Mouse (Mus musculus): ENCODE data around the gene Bub3. TPM values are rescaled to one million over a fixed set of nuclear protein-coding genes. Genes with fewer than 3 reads are reported as not detected.

Gene Bub3
- polyA plus RNA-seq, 1 experiment from 2014 or later = 249 TPM

DNA sequence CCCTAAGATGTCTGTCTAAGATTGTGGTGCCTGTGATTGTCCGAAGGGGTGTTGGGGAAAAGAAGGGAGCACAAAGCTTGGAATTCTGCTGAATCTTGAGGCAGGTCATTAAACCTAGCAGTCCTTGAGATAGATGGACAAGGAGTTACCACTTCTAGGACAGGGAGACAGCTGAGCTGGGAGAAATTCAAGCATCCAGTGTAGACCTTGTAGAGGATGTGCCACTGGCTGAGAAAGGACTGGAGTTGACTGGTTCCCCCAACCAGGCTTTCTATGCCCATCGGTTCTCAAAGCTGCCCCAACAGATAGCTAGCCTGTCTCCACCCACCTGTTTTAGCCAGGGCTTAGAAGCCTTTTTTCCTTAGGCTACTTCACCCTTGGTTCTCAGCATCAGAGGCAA, 13.6 kb upstream of the Bub3 start:
- H3K27me3 ChIP-seq (ENCODE audit: insufficient read depth, low read length) = peaks cover 97% of the 10 kb centered on the region
- H3K4me2 ChIP-seq (replicated peaks; ENCODE audit: low read depth, low read length) = no peak overlapping the region
- H3K9me3 ChIP-seq (ENCODE audit: low read length) = no peaks in the 10 kb centered on the region
- no peak for ATAC-seq (ENCODE audit: low FRiP score, low TSS enrichment)
- H3K4me3 ChIP-seq (ENCODE audit: low read length) = no peak overlapping the region
- no peak overlapping the region for H3K9ac ChIP-seq (replicated peaks; ENCODE audit: low read length)
- no peaks in the 10 kb centered on the region for H3K36me3 ChIP-seq (ENCODE audit: insufficient read depth, low read length)
- no peak overlapping the region for H3K27ac ChIP-seq (ENCODE audit: low read length)
- 7% methylated on average over 2 of the region's 2 CpGs for WGBS
- H3K4me1 ChIP-seq (ENCODE audit: insufficient read depth, low read length) = peaks cover 30% of the 10 kb centered on the region

DNA sequence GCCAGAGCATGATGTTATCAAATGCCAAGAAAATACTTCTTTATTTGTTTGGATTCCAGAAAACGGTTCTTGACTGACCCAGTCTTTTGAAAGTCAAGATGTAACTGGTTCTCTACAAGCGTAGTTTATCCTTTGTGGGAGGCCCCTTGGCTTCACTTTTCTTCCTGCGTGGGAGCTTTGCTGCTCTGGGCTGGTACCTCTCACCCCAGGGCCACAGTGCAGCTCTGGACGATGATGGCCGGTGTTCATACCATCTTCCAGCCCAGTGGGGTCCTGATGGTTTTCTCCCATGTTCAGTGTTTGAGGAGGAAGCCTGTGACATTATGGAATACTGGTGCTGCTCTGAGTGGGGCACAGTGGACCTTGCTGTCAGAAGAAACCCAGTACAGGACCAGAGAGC, 12.5 kb upstream of the Bub3 start:
- no peaks in the 10 kb centered on the region for H3K9me3 ChIP-seq (ENCODE audit: low read length)
- 7% methylated on average over 5 of the region's 5 CpGs for WGBS
- no peaks in the 10 kb centered on the region for H3K36me3 ChIP-seq (ENCODE audit: insufficient read depth, low read length)
- H3K4me1 ChIP-seq (ENCODE audit: insufficient read depth, low read length) = peaks cover 21% of the 10 kb centered on the region
- H3K27ac ChIP-seq (ENCODE audit: low read length) = no peak overlapping the region
- H3K4me3 ChIP-seq (ENCODE audit: low read length) = no peak overlapping the region
- no peak for ATAC-seq (ENCODE audit: low FRiP score, low TSS enrichment)
- H3K9ac ChIP-seq (replicated peaks; ENCODE audit: low read length) = no peak overlapping the region
- peaks cover 97% of the 10 kb centered on the region for H3K27me3 ChIP-seq (ENCODE audit: insufficient read depth, low read length)
- no peak overlapping the region for H3K4me2 ChIP-seq (replicated peaks; ENCODE audit: low read depth, low read length)

DNA sequence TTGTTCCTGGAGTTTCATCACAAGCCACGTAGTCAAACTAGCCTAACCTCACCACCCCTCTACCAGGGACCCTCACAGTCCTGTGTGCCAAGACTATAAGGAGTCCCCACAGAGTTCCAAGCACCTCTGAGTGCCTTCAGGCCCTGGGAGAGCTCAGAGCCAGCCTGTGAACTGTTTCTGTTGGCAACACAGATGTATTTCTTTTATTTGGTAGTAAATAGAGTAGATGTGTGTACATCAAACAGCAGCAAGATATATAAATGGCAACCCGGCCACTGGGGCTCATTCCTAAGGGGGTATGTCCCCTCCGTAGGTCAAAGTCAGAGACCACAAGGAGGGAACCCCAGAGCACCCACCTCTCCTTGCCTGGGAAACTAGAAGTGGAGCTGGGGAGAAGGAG, 11.5 kb upstream of the Bub3 start, which contains the start of gene Hmx2:
Gene Hmx2 (plus strand): TSS at position 301 of the 400 bp plus-strand sequence.
- Histone ChIP-seq H3K36me3 (ENCODE audit: insufficient read depth, low read length) (no peaks in the 10 kb centered on the region), H3K9ac (replicated peaks; ENCODE audit: low read length) (no peak within 1 kb of the TSS), H3K27ac (ENCODE audit: low read length) (no peak within 1 kb of the TSS), H3K4me2 (replicated peaks; ENCODE audit: low read depth, low read length) (no peak within 1 kb of the TSS), H3K4me1 (ENCODE audit: insufficient read depth, low read length) (peaks cover 11% of the 10 kb centered on the region), H3K27me3 (ENCODE audit: insufficient read depth, low read length) (peaks cover 97% of the 10 kb centered on the region), H3K4me3 (ENCODE audit: low read length) (no peak within 1 kb of the TSS), H3K9me3 (ENCODE audit: low read length) (no peaks in the 10 kb centered on the region)
- no peak for ATAC-seq (ENCODE audit: low FRiP score, low TSS enrichment)
- WGBS = 1% methylated on average over 3 of the region's 3 CpGs

DNA sequence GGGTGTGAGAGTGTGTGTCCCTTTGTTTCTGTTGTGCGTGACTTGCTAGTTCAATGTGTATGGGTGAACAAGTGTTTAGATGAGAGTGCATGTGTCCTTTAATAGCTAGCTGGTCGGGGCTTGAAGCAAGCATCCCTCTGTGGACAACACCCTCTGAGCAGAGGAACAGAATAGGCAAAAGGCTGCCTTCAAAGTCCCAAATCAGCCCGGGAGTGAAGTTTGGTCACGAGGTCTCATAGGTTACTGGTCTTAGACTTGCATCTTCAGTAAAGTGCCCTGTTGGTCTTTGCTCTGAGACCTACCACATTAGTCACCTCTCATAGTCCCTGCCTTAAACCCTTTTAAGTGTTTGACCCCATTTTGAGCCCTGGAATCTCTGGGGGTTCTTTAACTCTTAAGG, 8.6 kb upstream of the Bub3 start:
- Histone ChIP-seq H3K9ac (replicated peaks; ENCODE audit: low read length) (no peak overlapping the region), H3K4me1 (ENCODE audit: insufficient read depth, low read length) (peaks cover 16% of the 10 kb centered on the region), H3K27ac (ENCODE audit: low read length) (no peak overlapping the region), H3K9me3 (ENCODE audit: low read length) (no peaks in the 10 kb centered on the region), H3K27me3 (ENCODE audit: insufficient read depth, low read length) (peaks cover 98% of the 10 kb centered on the region), H3K4me2 (replicated peaks; ENCODE audit: low read depth, low read length) (no peak overlapping the region), H3K4me3 (ENCODE audit: low read length) (no peak overlapping the region), H3K36me3 (ENCODE audit: insufficient read depth, low read length) (no peaks in the 10 kb centered on the region)
- WGBS = 0% methylated on average over 4 of the region's 4 CpGs
- ATAC-seq (ENCODE audit: low FRiP score, low TSS enrichment) = no peak

DNA sequence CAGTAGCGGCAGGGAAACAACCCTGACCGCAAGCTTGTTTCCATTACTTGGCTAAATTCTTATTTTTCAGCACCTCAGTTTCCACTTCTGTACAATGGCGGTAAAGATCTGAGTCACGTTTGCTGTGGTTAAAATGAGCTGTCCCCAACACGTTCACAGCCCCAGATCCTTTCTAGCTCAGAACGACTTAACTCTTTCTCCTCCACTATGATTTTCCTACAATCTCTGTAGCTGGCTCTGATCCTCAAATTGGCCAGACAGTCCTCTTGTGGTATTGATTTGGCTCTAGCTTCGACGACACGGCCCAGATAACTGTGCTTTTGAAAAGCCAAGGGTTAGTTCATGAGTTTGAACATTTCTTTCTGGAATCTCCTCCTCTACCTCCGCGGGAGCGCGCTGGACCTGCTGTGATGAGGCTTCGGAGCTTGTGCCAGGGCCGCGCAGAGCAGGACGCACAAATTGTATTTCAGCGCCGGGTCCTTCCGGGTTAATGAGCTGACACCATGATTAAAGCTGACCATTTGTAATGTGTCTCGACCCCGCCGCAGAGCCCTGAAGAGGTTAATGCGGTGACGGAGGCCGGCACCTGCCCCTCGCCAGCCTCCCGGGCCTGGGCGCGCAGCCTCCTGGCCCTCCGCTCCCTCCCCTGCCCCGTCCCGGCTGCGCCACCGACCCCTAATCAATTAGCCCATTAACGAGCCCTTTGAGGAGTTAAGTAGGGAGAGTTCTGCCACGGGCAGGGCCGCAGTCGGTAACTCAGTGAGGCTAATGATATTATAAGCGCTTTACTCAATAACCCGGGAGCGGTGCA, 7.9 kb upstream of the Bub3 start:
- Histone ChIP-seq H3K4me2 (replicated peaks; ENCODE audit: low read depth, low read length) (no peak overlapping the region), H3K27ac (ENCODE audit: low read length) (no peak overlapping the region), H3K36me3 (ENCODE audit: insufficient read depth, low read length) (no peaks in the 10 kb centered on the region), H3K9ac (replicated peaks; ENCODE audit: low read length) (no peak overlapping the region), H3K9me3 (ENCODE audit: low read length) (no peaks in the 10 kb centered on the region), H3K4me3 (ENCODE audit: low read length) (no peak overlapping the region), H3K4me1 (ENCODE audit: insufficient read depth, low read length) (peaks cover 16% of the 10 kb centered on the region), H3K27me3 (ENCODE audit: insufficient read depth, low read length) (peaks cover 98% of the 10 kb centered on the region)
- no peak for ATAC-seq (ENCODE audit: low FRiP score, low TSS enrichment)
- under 1% methylated on average over 42 of the region's 42 CpGs for WGBS

DNA sequence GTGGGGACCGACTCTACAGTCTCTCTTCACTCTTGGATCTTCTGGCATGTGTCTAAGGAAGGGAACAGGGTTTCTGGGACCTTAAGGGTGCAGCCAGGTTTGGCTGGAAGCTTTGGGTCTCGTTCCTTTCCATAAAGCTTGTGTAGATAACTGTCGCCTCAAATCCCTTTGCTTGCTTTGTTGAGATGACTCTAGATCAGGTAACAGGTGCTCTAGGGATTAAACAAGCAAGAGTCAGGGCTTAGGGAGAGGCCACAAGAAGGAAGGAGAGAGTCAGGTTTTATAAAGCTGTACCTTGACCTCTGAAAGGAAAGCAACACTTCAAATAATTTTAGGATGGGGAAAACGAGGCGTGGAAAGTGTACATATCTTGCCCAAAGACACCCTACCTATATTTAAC, 7.2 kb upstream of the Bub3 start:
- Histone ChIP-seq H3K4me3 (ENCODE audit: low read length) (no peak overlapping the region), H3K4me1 (ENCODE audit: insufficient read depth, low read length) (peaks cover 16% of the 10 kb centered on the region), H3K27ac (ENCODE audit: low read length) (no peak overlapping the region), H3K4me2 (replicated peaks; ENCODE audit: low read depth, low read length) (no peak overlapping the region), H3K9ac (replicated peaks; ENCODE audit: low read length) (no peak overlapping the region), H3K27me3 (ENCODE audit: insufficient read depth, low read length) (peaks cover 98% of the 10 kb centered on the region), H3K36me3 (ENCODE audit: insufficient read depth, low read length) (no peaks in the 10 kb centered on the region), H3K9me3 (ENCODE audit: low read length) (no peaks in the 10 kb centered on the region)
- WGBS = 1% methylated on average over 5 of the region's 5 CpGs
- no peak for ATAC-seq (ENCODE audit: low FRiP score, low TSS enrichment)

DNA sequence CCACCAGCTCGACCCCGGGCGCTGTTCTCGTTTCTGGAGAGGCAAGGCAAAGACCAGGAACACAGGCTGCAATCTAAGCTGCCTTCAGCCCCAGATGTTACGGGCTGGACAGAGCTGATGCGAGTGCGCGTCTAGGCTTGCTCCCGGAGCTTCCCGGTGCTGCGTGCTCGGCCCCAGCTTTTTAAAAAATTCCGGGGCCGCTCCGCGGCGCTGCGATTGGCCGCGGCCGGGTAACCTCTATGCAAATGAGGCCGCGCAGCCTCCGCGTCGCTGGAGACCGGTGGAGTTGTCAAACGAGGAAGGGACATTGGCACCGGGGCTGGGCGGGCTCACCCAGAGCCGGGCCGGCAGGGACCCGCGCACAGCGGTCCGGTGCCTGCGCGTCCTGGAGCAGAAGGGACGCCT, 6.2 kb upstream of the Bub3 start:
- no peaks in the 10 kb centered on the region for H3K36me3 ChIP-seq (ENCODE audit: insufficient read depth, low read length)
- peaks cover 97% of the 10 kb centered on the region for H3K27me3 ChIP-seq (ENCODE audit: insufficient read depth, low read length)
- peaks cover 16% of the 10 kb centered on the region for H3K4me1 ChIP-seq (ENCODE audit: insufficient read depth, low read length)
- H3K9me3 ChIP-seq (ENCODE audit: low read length) = no peaks in the 10 kb centered on the region
- H3K27ac ChIP-seq (ENCODE audit: low read length) = no peak overlapping the region
- H3K9ac ChIP-seq (replicated peaks; ENCODE audit: low read length) = no peak overlapping the region
- ATAC-seq (ENCODE audit: low FRiP score, low TSS enrichment) = peak; percentile 50; the same call in 1 of the 2 replicates
- H3K4me3 ChIP-seq (ENCODE audit: low read length) = peak overlapping the region; percentile 33
- under 1% methylated on average over 39 of the region's 39 CpGs for WGBS
- peak overlapping the region; percentile 48 for H3K4me2 ChIP-seq (replicated peaks; ENCODE audit: low read depth, low read length)

DNA sequence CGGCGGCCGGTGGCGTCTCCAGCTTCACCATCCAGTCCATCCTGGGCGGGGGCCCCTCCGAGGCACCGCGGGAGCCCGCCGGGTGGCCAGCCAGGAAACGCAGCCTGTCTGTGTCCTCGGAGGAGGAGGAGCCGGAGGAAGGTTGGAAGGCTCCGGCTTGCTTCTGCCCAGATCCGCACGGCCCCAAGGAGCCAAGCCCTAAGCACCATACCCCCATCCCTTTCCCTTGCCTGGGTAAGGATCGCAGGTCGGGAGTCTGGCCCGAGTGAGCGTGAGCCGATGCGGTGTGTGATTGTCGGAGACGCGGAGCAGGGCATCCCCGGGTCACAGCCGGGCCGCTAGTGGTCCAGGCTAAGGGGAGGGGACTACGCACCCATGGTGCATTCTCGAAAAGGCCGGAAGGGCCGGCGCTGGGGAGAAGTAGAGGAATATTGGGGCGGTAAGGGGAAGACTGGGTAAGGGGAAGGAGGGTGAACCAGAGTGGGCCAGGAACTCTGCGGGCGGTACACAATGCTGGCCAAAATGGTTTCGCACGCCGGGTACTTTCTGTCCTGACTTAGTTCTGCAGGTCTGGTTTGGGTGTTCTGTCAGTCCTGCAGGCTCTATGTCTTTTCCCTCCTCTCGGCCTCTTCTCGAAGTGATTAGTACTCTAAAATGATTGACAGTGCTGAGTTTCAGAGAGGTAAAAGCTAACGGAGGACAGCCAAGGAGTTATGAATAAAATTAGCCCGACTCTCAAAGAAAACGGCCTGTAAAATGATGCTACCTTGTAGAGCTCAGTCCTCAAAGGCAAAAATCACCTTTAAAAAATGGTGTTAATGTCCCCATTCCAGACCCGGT, 5.5 kb upstream of the Bub3 start:
- Histone ChIP-seq H3K4me1 (ENCODE audit: insufficient read depth, low read length) (peaks cover 16% of the 10 kb centered on the region), H3K4me3 (ENCODE audit: low read length) (peak overlapping the region; percentile 33), H3K4me2 (replicated peaks; ENCODE audit: low read depth, low read length) (peak overlapping the region; percentile 48), H3K9ac (replicated peaks; ENCODE audit: low read length) (no peak overlapping the region), H3K9me3 (ENCODE audit: low read length) (no peaks in the 10 kb centered on the region), H3K27ac (ENCODE audit: low read length) (no peak overlapping the region), H3K36me3 (ENCODE audit: insufficient read depth, low read length) (no peaks in the 10 kb centered on the region), H3K27me3 (ENCODE audit: insufficient read depth, low read length) (peaks cover 97% of the 10 kb centered on the region)
- peak; percentile 32; the same call in 1 of the 2 replicates for ATAC-seq (ENCODE audit: low FRiP score, low TSS enrichment)
- WGBS = under 1% methylated on average over 45 of the region's 45 CpGs

DNA sequence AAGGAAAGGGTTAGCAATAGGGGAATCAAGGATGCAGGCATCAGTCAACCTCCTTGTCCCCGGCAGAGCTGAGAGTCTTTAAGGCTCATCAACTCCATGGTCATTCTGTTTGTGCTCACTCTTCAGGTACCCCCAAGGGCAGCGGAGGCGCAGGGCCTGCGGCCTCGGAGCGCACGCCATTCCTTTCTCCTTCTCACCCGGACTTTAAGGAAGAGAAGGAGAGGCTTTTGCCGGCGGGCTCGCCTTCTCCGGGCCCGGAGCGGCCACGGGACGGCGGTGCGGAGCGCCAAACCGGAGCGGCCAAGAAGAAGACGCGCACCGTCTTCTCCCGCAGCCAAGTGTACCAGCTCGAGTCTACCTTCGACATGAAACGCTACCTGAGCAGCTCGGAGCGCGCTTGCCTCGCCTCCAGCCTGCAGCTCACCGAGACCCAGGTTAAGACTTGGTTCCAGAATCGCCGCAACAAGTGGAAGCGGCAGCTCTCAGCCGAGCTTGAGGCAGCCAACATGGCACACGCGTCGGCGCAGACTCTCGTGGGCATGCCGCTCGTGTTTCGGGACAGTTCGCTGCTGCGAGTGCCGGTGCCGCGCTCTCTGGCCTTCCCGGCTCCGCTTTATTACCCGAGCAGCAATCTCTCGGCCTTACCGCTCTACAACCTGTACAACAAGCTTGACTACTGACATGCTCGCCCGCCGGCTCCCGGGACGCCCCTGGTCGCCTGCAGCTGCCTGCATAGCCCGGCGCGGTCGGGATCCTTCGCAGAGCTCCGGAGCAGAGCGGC, 4.5 kb upstream of the Bub3 start:
- Histone ChIP-seq H3K4me3 (ENCODE audit: low read length) (peak overlapping the region; percentile 15; the same call in 1 of the 2 replicates), H3K9me3 (ENCODE audit: low read length) (no peaks in the 10 kb centered on the region), H3K4me1 (ENCODE audit: insufficient read depth, low read length) (peaks cover 16% of the 10 kb centered on the region), H3K4me2 (replicated peaks; ENCODE audit: low read depth, low read length) (peak overlapping the region; percentile 27), H3K36me3 (ENCODE audit: insufficient read depth, low read length) (no peaks in the 10 kb centered on the region), H3K9ac (replicated peaks; ENCODE audit: low read length) (no peak overlapping the region), H3K27ac (ENCODE audit: low read length) (no peak overlapping the region), H3K27me3 (ENCODE audit: insufficient read depth, low read length) (peaks cover 87% of the 10 kb centered on the region)
- no peak for ATAC-seq (ENCODE audit: low FRiP score, low TSS enrichment)
- under 1% methylated on average over 68 of the region's 68 CpGs for WGBS

All from kidney, embryonic 16.5 days (tissue).